Mouse (Mus musculus): ENCODE data around the gene Rufy3.

GRCm38 (mm10) chr5:88566034-88566841 is 1.4 kb downstream of the Rufy3 start:
- TF ChIP-seq CTCF (IDR thresholded peaks at IDR 0.05): no peak
- no peak for TF ChIP-seq EP300 (IDR thresholded peaks at IDR 0.05; ENCODE audit: insufficient read depth, low read depth, low read length)
- TF ChIP-seq POLR2A (IDR thresholded peaks at IDR 0.05; ENCODE audit: insufficient read depth, low read depth, low read length): no peak
